Mouse (Mus musculus) MEL (cell line): ENCODE measurements around the gene Ubiad1.

Experiments
- CTCF ChIP-seq, 3 experiments: IDR thresholded peaks in 2 of 3; conservative IDR thresholded peaks in 1 of 3; 2 replicates each; pipeline ENCODE4 v1.5.1; 2011 to 2012; ENCODE audit warnings: low read length in 3 of 3, low read depth in 2 of 3, mild to moderate bottlenecking in 2 of 3, improper control_type of control experiment in 1 of 3, inconsistent platforms in 1 of 3, mixed read lengths in 1 of 3, moderate library complexity in 1 of 3; ENCODE audit not compliant: control insufficient read depth in 1 of 3, insufficient read depth in 1 of 3, poor library complexity in 1 of 3, severe bottlenecking in 1 of 3
- GATA1 ChIP-seq: IDR thresholded peaks from 2 replicates; pipeline ENCODE4 v1.6.1; 2011; ENCODE audit warnings: low read depth, low read length, improper control_type of control experiment

DNA sequence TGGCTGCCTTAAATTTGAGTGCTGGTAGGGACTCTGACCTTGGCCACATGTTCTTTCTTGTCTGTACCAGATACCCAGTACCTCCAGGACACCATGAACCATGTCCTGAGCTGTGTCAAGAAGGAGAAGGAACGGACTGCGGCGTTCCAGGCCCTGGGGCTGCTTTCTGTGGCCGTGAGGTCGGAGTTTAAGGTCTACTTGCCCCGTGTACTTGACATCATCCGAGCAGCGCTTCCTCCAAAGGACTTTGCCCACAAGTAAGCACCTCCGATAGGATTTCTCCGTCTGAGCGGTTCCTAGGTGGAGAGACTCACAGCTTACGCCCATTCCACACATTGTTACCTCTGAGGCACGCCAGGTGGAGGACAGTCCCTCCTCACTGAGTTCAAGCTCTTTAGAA is 18.1 kb upstream of the Ubiad1 start:
- no peak for TF ChIP-seq GATA1
- no peak for TF ChIP-seq CTCF (IDR thresholded peaks at IDR 0.05 in 2 of 3, conservative IDR thresholded peaks at IDR 0.05 in 1 of 3; ENCODE audit: control insufficient read depth in 1 of 3, insufficient read depth in 1 of 3, low read depth in 2 of 3, low read length in 3 of 3, poor library complexity in 1 of 3, severe bottlenecking in 1 of 3)
